Mouse (Mus musculus) hindbrain, embryonic 15.5 days (tissue): Measurements from ENCODE around the gene Ssbp2. TPM values are rescaled to one million over a fixed set of nuclear protein-coding genes. Genes with fewer than 3 reads are reported as not detected.

ENCODE experiments used
- microRNA-seq: library from miRNA; unstranded; fragments of <30 nt; microRNA quantifications from one replicate; pipeline ENCODE4, GENCODE M21; 2016
- polyA plus RNA-seq: library from polyadenylated mRNA; unstranded; fragments of >200 nt; fragmentation: Nextera tagmentation; extraction: Ambion mirVana; gene quantifications from 2 replicates; pipeline ENCODE4 v1.2.1, GENCODE M21; 2015

Ssbp2 gene
- polyA plus RNA-seq, 1 experiment from 2014 or later, result 211 TPM

Small RNA genes within 50 kb of the gene (microRNA-seq; reads per million reads assigned to microRNA genes)
- gene Gm27656, result not detected

Other genes with a start within 250 kb of the Ssbp2 start
- 13.6 and 15.3 TPM in 2 replicates for gene Atg10, start 236.3 kb upstream of the Ssbp2 start, polyA plus RNA-seq